Mouse (Mus musculus) C2C12 (cell line): ENCODE data around the gene Themis.

Experiments
- CTCF ChIP-seq: IDR thresholded peaks from one replicate; pipeline ENCODE4 v1.5.1; 2011; ENCODE audit not compliant: control insufficient read depth, insufficient read depth, insufficient read length
- MAX ChIP-seq: IDR thresholded peaks from one replicate; pipeline ENCODE4 v1.6.1; 2011; ENCODE audit warnings: mild to moderate bottlenecking, control low read depth
- MYOG ChIP-seq: IDR thresholded peaks from one replicate; pipeline ENCODE4 v1.6.1; 2011; ENCODE audit not compliant: control insufficient read depth, insufficient read length; ENCODE audit errors: extremely low read depth

- TF ChIP-seq CTCF (no peak), MYOG (no peak), MAX (no peak)
These were observed 5.8 kb downstream of the Themis start for GRCm38 (mm10) chr10:28673931-28674330.
